Mouse (Mus musculus): ENCODE data around the gene 4833439L19Rik.

4833439L19Rik gene

GRCm38 (mm10) chr13:54557652-54558051, 7.6 kb downstream of the 4833439L19Rik start:
- in situ Hi-C loops (cut with MboI; ENCODE audit: low pct_unique_long_range_greater_than_20kb in 1 of 2, low sequenced_read_pairs in 2 of 2, unreplicated experiment in 1 of 2), result no loop called here

- in situ Hi-C loops (cut with MboI; ENCODE audit: low pct_unique_long_range_greater_than_20kb in 1 of 2, low sequenced_read_pairs in 2 of 2, unreplicated experiment in 1 of 2), result no loop called here
Observed at GRCm38 (mm10) chr13:54556796-54557195, 8.4 kb downstream of the 4833439L19Rik start.

DNA sequence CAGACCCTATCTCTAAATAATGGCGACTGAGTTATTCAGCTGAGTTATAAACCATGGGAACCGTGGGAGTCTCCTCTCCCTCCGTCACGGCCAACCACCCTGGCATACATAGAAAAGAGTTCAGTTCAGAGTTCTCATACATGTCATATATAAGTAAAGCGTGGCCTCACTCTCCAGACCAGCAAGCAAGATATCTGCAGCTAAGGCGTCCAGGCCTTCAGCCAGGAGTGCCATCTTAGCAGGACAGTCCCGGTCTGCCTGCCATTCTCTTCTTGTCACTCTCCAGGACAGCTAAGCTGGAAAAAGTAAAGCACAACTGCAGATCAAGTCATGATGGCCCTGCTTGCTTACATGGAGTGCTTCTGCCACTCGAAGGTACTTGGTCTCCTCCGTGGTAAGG, 9.1 kb downstream of the 4833439L19Rik start:
- in situ Hi-C loops (cut with MboI; ENCODE audit: low pct_unique_long_range_greater_than_20kb in 1 of 2, low sequenced_read_pairs in 2 of 2, unreplicated experiment in 1 of 2), result no loop called here

DNA sequence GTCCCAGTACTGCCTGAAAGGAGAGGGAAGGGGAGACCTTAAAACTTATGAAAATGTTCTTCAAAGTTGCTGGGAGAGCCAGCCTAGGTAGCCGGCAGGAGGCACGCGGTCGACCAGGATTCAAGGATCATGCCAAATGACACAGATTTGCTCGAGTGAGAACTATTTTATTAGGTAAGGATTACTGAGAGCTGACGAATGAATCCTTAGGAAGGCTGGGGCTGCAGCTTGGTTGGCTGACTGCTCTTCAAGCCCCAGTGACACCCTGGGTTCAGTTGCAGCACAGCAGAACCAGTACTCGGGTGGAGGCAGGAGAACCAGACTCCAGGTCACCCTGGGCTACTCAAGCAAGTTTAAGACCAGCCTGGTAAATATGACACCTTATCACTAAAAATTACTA, 17.2 kb downstream of the 4833439L19Rik start:
- in situ Hi-C loops (cut with MboI; ENCODE audit: low pct_unique_long_range_greater_than_20kb in 1 of 2, low sequenced_read_pairs in 2 of 2, unreplicated experiment in 1 of 2), result no loop called here

DNA sequence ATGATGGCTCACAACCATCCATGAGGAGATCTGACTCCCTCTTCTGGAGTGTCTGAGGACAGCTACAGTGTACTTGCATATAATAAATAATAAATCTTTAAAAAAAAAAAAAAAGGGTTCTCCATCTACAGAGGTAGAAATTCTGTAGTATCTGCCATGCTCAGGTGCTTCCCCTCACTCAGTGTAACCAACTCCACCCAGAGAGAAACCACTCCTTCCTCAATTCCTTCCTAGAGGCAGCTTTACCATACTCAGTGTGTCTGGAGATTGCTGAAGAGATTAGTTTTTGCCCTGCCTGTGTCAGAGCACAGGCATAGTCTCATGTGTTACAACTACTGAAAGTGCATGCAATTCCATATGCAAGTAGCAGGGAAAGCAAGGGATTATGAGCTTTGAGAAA, 33.1 kb downstream of the 4833439L19Rik start:
- in situ Hi-C loops (cut with MboI; ENCODE audit: low pct_unique_long_range_greater_than_20kb in 1 of 2, low sequenced_read_pairs in 2 of 2, unreplicated experiment in 1 of 2), result no loop called here

DNA sequence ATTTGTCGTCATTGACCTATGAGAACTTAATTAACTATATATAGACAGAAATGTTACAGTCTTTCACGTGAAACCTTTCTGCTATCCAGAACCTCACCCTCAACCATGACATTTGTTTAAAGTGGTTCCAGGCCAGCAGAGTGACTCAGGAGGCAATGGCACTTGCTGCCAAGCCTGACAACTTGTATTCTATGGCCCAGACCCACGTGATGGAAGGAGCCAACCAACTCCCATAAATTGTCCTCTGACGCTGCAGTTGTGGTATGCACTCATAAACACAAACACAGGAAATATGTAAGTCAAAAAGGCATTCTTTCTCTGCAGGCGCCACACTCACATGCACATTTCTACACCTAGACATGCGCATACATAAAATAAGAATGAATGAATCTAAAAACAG, 38.1 kb downstream of the 4833439L19Rik start:
- in situ Hi-C loops (cut with MboI; ENCODE audit: low pct_unique_long_range_greater_than_20kb in 1 of 2, low sequenced_read_pairs in 2 of 2, unreplicated experiment in 1 of 2), result no loop called here

DNA sequence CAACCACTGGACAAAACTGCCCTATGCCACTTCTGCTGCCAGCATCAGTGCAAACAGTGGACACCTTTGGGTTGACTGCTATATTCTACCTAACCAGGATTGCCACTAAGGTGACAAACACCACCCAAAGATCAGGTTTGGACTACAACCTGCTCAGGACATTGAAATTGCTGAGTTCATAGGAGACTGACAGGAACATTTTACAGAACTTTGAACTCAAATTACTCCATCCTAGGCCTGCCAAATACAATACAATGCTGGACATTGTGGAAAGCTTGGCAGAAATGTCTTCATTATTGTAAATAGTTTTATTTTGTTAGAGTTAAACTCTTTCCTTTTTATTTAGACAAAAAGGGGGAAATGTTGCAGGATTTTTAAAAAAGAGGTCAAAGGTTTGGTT, 44.1 kb downstream of the 4833439L19Rik start:
- in situ Hi-C loops (cut with MboI; ENCODE audit: low pct_unique_long_range_greater_than_20kb in 1 of 2, low sequenced_read_pairs in 2 of 2, unreplicated experiment in 1 of 2), result no loop called here

DNA sequence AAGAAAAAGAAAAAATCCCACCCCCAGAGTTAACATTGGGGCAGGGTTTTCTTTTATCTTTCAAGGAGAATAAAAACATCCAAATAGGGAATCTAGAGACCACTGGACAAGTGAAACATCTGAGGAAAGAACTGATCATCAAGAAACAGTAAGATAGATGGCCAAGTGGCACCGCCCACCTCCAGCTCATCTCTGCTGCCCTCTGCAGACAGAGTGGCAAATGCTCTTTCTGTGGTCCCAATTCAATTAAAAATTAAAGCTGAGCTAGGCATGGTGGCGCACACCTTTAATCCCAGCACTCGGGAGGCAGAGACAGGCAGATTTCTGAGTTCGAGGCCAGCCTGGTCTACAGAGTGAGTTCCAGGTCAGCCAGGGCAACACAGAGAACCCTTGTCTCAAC, 45.0 kb downstream of the 4833439L19Rik start:
- in situ Hi-C loops (cut with MboI; ENCODE audit: low pct_unique_long_range_greater_than_20kb in 1 of 2, low sequenced_read_pairs in 2 of 2, unreplicated experiment in 1 of 2), result no loop called here

GRCm38 (mm10) chr13:54505920-54506319, 59.3 kb downstream of the 4833439L19Rik start:
- in situ Hi-C loops (cut with MboI; ENCODE audit: low pct_unique_long_range_greater_than_20kb in 1 of 2, low sequenced_read_pairs in 2 of 2, unreplicated experiment in 1 of 2), result no loop called here

GRCm38 (mm10) chr13:54504611-54505260, 60.5 kb downstream of the 4833439L19Rik start:
- in situ Hi-C loops (cut with MboI; ENCODE audit: low pct_unique_long_range_greater_than_20kb in 1 of 2, low sequenced_read_pairs in 2 of 2, unreplicated experiment in 1 of 2), result no loop called here

DNA sequence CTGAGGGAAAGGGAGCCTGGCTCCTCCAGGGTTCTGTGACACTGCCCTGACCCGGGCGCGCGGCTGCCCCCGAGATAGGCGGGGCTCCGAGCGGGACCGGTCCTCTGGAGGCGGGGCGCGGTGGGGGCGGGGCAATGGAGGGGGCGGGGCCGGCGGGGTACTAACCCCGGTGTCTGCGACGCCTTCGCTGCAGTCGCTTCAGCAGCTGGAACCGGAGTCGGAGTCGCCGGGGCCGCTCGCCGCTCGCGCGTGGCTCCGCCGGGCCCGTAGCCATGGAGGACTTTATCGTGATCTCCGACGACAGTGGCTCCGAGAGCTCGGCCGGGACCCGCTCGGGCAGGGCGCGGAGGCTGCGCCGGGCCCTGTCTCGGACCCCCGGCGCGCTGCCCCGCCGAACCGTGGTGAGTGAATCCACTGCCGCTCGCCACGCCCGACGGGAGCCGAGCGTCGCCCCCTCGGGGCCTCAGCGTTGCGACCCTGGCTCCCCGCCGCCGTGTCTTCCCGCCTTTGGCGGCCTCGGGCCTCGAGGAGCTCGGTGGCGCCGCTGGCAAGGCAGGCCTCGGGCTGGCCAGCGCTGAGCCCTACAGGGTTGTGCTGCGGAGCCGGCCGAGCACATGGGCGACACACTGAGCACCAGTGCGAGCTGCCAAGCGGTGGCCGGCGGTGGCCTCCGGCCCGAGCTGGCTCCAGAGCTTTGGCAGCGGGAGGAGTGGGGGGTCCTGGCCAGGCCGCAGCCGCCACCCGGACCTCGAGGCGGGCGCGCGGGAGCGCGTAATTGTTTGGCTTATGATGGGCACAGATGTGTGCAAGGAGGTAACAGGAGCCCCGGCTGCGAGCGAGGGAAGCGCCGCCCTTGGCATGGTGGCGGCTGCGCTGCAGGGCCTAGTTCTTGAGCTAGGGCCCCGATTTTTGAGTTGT, 61.4 kb downstream of the 4833439L19Rik start, which contains the start of gene Simc1:
Gene Simc1 (plus strand): TSS at position 176 of the 918 bp plus-strand sequence.
- in situ Hi-C loops (cut with MboI; ENCODE audit: low pct_unique_long_range_greater_than_20kb in 1 of 2, low sequenced_read_pairs in 2 of 2, unreplicated experiment in 1 of 2), result no loop called here

DNA sequence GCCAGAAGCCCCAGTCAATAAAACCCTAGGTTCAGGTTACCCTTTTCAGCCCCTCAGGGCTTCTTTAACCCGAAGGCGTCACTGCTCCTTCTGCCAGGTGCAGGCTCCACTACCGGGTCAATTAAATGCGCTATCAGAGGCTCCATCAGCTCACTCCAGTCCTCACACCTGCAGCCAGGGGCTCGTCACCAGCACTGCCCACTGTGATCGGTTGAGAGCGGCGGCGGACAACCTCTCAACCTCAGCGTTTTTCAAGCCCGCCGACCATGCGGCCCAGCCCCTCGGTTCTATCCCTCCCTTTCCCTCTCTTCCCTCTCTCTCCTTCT, 62.0 kb downstream of the 4833439L19Rik start:
- in situ Hi-C loops (cut with MboI; ENCODE audit: low pct_unique_long_range_greater_than_20kb in 1 of 2, low sequenced_read_pairs in 2 of 2, unreplicated experiment in 1 of 2), result no loop called here

- in situ Hi-C loops (cut with MboI; ENCODE audit: low pct_unique_long_range_greater_than_20kb in 1 of 2, low sequenced_read_pairs in 2 of 2, unreplicated experiment in 1 of 2), result no loop called here
Observed at GRCm38 (mm10) chr13:54501957-54502690, 63.1 kb downstream of the 4833439L19Rik start.

DNA sequence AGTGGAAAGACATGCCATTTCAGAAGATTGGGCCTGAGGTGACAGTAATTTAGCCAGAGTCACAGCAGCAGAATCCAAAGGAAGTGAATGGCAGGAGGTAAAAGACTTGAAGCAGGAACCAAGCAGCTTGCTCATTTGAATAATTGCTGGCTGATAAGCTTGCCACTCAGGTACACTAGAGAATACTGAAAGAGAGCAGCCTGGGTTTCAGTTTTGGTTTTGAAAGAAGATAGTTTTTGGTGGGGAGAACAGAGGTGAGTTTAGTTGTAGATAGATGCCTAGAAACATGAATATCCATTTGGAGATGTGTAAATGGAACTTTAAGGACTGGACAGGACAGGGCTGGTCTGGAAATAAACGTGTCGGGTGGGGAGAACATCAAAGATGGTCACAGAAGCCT, 63.9 kb downstream of the 4833439L19Rik start:
- in situ Hi-C loops (cut with MboI; ENCODE audit: low pct_unique_long_range_greater_than_20kb in 1 of 2, low sequenced_read_pairs in 2 of 2, unreplicated experiment in 1 of 2), result no loop called here

All from mouse embryonic stem cell (cell line).